Mouse (Mus musculus): ENCODE data around the gene Dpagt1. TPM values are rescaled to one million over a fixed set of nuclear protein-coding genes. Genes with fewer than 3 reads are reported as not detected.
"Not testable (repeated sequence)": the region's sequence is repeated elsewhere in the genome, so short reads cannot be mapped to it uniquely, and the experiment has no call there.

Gene Dpagt1
- 37.0 and 40.4 TPM in 2 replicates for polyA plus RNA-seq (2015; fragmentation: Nextera tagmentation; extraction: Ambion mirVana)

GRCm38 (mm10) chr9:44325768-44326370, at the start of gene Dpagt1:
Gene Dpagt1 (plus strand): TSS chr9:44326019.
- Histone ChIP-seq H3K4me3 (peak within 1 kb of the TSS; percentile 86), H3K27ac (peak within 1 kb of the TSS; percentile 94), H3K4me1 (replicated peaks) (peaks cover 18% of the 10 kb centered on the region), H3K4me2 (peak within 1 kb of the TSS; percentile 88), H3K9me3 (no peaks in the 10 kb centered on the region), H3K9ac (peak within 1 kb of the TSS; percentile 92), H3K36me3 (peaks cover 21% of the 10 kb centered on the region), H3K27me3 (no peaks in the 10 kb centered on the region)
- ATAC-seq (ENCODE audit: low FRiP score): peak; percentile 53; the same call in 1 of the 2 replicates
- 6% methylated on average over 12 of the region's 12 CpGs for WGBS

DNA sequence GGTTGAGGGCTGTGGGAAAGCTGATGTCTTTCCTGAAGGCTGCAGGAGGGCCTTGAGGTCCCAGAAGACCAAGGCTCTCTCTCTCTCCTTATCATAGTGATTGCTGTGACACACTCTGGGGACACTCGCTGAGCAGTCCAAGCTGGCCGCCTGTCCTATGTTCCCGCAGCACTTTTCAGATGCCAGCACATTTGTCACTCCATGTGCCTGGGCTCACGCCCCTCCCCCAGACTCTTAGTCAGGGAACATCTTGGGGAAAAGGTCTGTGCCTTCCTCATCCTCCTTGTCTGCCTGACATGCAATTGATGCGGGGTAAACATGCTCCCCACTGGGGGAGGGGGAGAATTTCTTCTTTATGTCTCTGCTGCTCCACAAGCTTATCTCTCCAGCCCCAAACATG, 42.6 kb upstream of the Dpagt1 start:
- Histone ChIP-seq H3K4me1 (replicated peaks) (peaks cover 20% of the 10 kb centered on the region), H3K9ac (no peak overlapping the region), H3K27me3 (no peaks in the 10 kb centered on the region)

DNA sequence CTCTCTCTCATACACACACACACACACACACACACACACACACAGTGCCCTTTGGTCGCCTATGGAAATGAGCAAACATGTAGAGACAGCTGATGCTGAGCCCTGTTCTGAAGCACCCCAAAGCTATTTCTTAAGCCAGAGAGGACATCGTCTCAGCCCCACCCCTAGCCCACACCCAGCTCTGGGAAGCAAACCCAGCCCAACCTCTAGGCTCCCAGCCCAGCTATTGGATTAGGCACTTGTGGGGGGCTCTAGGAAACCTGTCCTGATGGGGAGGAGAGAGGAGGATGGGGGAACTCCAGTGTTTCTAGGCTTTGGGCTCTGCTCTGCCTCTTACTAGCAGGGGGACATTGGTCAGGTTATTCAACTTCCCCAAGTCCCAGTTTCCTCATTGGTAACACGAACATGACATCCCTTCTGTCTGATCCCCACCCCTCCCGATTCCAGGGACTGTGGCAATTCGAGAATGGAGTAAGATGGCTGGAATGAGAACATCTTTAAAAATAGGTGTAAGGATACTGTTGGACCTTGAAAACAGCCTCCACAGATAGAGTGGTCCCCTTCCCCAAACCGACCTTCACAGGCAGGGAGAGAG, 39.5 kb upstream of the Dpagt1 start:
- Histone ChIP-seq H3K4me1 (replicated peaks) (peaks cover 33% of the 10 kb centered on the region), H3K36me3 (peaks cover 30% of the 10 kb centered on the region), H3K4me3 (peak overlapping the region; percentile 87), H3K27ac (no peak overlapping the region), H3K4me2 (peak overlapping the region; percentile 95), H3K9ac (peak overlapping the region; percentile 96), H3K9me3 (no peaks in the 10 kb centered on the region), H3K27me3 (0 out of 2 replicates have a peak, but pooled peaks cover 3% of the 10 kb centered on the region)
- ATAC-seq (ENCODE audit: low FRiP score): no peak
- 9% methylated on average over 6 of the region's 6 CpGs for WGBS

More for the DNA sequence above, 42.6 kb upstream of the Dpagt1 start:
- 66% methylated on average over 5 of the region's 5 CpGs for WGBS
- no peak overlapping the region for H3K4me2 ChIP-seq
- no peaks in the 10 kb centered on the region for H3K9me3 ChIP-seq
- no peak for ATAC-seq (ENCODE audit: low FRiP score)
- H3K36me3 ChIP-seq: peaks cover 48% of the 10 kb centered on the region
- no peak overlapping the region for H3K27ac ChIP-seq
- no peak overlapping the region for H3K4me3 ChIP-seq

GRCm38 (mm10) chr9:44287003-44287400, 38.8 kb upstream of the Dpagt1 start:
- peaks cover 30% of the 10 kb centered on the region for H3K36me3 ChIP-seq
- peak overlapping the region; percentile 96 for H3K9ac ChIP-seq
- ATAC-seq (ENCODE audit: low FRiP score): peak; percentile 38; the same call in 1 of the 2 replicates
- peak overlapping the region; percentile 95 for H3K4me2 ChIP-seq
- H3K27ac ChIP-seq: peak overlapping the region; percentile 89
- 8% methylated on average over 11 of the region's 11 CpGs for WGBS
- peak overlapping the region; percentile 87 for H3K4me3 ChIP-seq
- no peaks in the 10 kb centered on the region for H3K9me3 ChIP-seq
- H3K27me3 ChIP-seq: 0 out of 2 replicates have a peak, but pooled peaks cover 3% of the 10 kb centered on the region
- peaks cover 33% of the 10 kb centered on the region for H3K4me1 ChIP-seq (replicated peaks)

DNA sequence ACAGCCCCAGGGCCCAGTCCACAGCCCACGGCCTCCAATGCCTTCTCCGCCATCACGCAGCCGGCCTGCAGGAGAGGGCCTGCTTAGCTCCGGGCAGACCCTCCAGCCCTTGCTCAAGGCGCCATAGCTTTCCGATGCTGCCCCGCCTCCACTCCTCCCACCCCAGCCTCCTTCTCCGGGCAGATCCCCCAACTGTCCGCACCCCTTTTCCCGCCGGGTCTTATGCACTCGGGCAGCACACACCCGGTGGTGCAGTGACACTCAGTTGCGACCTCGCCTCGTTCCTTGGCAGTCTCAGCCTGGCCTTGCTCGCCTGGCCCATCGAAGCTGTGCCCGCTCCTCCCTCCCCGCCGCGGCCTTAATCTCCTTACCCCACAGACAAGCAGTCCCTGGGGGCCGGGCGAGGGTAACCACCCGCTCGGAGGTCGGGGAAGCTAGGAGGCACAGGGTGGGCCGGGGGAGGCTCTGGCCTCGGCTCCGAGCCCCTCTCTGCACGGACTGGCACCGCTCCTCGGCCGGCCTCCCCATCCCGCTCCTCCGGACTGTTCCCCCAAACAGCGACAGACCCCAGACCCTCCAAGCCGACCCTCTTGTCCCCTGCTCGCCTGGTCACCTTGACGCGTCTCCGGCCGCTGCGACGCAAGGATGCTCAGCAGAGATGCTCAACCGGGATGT, 38.3 kb upstream of the Dpagt1 start:
- Histone ChIP-seq H3K4me1 (replicated peaks) (peaks cover 33% of the 10 kb centered on the region), H3K36me3 (peaks cover 36% of the 10 kb centered on the region), H3K27ac (peak overlapping the region; percentile 89), H3K4me2 (peak overlapping the region; percentile 95), H3K9ac (peak overlapping the region; percentile 96), H3K9me3 (no peaks in the 10 kb centered on the region), H3K4me3 (peak overlapping the region; percentile 87), H3K27me3 (0 out of 2 replicates have a peak, but pooled peaks cover 3% of the 10 kb centered on the region)
- under 1% methylated on average over 47 of the region's 47 CpGs for WGBS
- ATAC-seq (ENCODE audit: low FRiP score): peak; percentile 53

DNA sequence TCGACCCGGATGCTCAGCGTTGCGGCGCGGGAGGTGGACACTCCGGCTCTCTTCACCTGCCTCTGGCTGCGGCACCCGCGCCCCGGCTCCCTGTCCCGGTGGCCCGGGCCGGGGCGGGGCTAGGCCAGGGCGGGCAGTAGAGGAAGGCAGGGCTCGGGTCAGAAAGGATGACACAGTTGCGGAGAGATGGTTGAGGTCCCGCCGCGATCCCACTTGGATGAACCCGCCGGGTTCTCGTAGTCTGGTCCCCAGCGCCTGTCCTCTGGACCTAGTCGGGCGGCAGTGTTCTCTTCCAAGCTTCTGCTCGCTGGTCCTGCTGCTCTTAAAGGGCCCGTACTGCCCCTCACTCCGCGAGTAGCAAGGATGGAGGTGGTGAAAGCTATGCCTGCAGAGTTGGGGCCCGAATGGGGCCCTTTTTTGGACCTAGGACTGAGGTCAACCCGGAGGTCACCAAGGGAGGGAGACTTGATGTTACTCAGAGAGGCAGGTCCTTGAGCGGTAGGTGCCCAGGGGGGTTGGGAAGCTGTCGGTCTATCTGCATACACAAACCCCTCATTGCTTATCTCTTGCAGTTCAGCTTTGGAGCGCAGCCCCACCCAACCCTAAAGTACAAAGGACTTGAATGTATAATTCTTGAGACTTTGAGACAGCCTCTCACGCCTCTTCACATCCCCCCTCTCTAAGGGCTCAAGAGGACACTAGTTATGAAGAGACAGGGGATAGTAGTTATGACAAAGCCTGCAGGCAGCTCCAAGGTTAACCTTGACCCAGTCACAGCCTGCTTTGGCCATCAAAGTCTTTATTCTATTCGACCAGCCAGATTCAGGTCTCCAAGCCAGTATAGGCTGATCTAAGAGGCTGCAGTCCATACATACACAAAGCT, 37.5 kb upstream of the Dpagt1 start, which contains the start of gene Abcg4:
Gene Abcg4 (minus strand): TSS at position 540 of the 883 bp plus-strand sequence.
- Histone ChIP-seq H3K9ac (peak within 1 kb of the TSS; percentile 96), H3K4me1 (replicated peaks) (peaks cover 33% of the 10 kb centered on the region), H3K9me3 (no peaks in the 10 kb centered on the region), H3K4me3 (peak within 1 kb of the TSS; percentile 87), H3K27ac (peak within 1 kb of the TSS; percentile 89), H3K4me2 (peak within 1 kb of the TSS; percentile 95), H3K36me3 (peaks cover 43% of the 10 kb centered on the region), H3K27me3 (0 out of 2 replicates have a peak, but pooled peaks cover 3% of the 10 kb centered on the region)
- ATAC-seq (ENCODE audit: low FRiP score): peak; percentile 70
- WGBS: 2% methylated on average over 38 of the region's 38 CpGs

DNA sequence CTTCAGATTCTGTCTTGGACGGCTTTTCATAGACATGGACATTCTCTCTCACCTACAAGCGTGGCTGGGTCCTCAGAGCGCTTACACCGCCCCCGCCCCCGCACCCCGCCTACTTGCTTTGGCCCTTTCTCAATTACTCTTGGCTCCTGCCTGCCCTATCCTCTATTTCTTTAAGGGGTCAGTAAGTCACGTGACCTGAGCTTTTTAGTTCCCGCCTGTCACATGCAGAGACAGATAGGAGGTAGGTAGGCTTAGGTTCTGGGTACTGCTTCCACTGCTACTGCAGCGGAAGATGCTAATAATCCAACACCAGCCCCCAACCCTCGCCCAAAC, 36.9 kb upstream of the Dpagt1 start:
- 0 out of 2 replicates have a peak, but pooled peaks cover 3% of the 10 kb centered on the region for H3K27me3 ChIP-seq
- peak; percentile 12; the same call in 1 of the 2 replicates for ATAC-seq (ENCODE audit: low FRiP score)
- peaks cover 33% of the 10 kb centered on the region for H3K4me1 ChIP-seq (replicated peaks)
- H3K9ac ChIP-seq: peak overlapping the region; percentile 96
- WGBS: 6% methylated on average over 11 of the region's 11 CpGs
- H3K9me3 ChIP-seq: no peaks in the 10 kb centered on the region
- H3K4me2 ChIP-seq: peak overlapping the region; percentile 95
- peak overlapping the region; percentile 87 for H3K4me3 ChIP-seq
- peak overlapping the region; percentile 89 for H3K27ac ChIP-seq
- H3K36me3 ChIP-seq: peaks cover 45% of the 10 kb centered on the region

- ATAC-seq (ENCODE audit: low FRiP score): no peak
- peaks cover 13% of the 10 kb centered on the region for H3K4me1 ChIP-seq (replicated peaks)
- no peaks in the 10 kb centered on the region for H3K9me3 ChIP-seq
- H3K9ac ChIP-seq: no peak overlapping the region
- H3K27ac ChIP-seq: no peak overlapping the region
- peaks cover 71% of the 10 kb centered on the region for H3K36me3 ChIP-seq
- H3K4me3 ChIP-seq: no peak overlapping the region
- no peak overlapping the region for H3K4me2 ChIP-seq
- WGBS: 72% methylated on average over 3 of the region's 3 CpGs
- 0 out of 2 replicates have a peak, but pooled peaks cover 3% of the 10 kb centered on the region for H3K27me3 ChIP-seq
These were observed 33.3 kb upstream of the Dpagt1 start for GRCm38 (mm10) chr9:44292490-44292889.

GRCm38 (mm10) chr9:44300001-44300400, 25.8 kb upstream of the Dpagt1 start:
- Histone ChIP-seq H3K4me1 (replicated peaks) (peaks cover 20% of the 10 kb centered on the region), H3K36me3 (peaks cover 72% of the 10 kb centered on the region)
- not testable (repeated sequence) for H3K9ac ChIP-seq; H3K4me3 ChIP-seq; H3K4me2 ChIP-seq; H3K27me3 ChIP-seq; H3K27ac ChIP-seq; H3K9me3 ChIP-seq; ATAC-seq (ENCODE audit: low FRiP score)
- over 99% methylated on average over 3 of the region's 3 CpGs for WGBS

- peak within 1 kb of the TSS; percentile 98 for H3K9ac ChIP-seq
- peak; percentile 99 for ATAC-seq (ENCODE audit: low FRiP score)
- H3K9me3 ChIP-seq: no peaks in the 10 kb centered on the region
- peak within 1 kb of the TSS; percentile 81 for H3K4me2 ChIP-seq
- peak within 1 kb of the TSS; percentile 88 for H3K27ac ChIP-seq
- H3K36me3 ChIP-seq: peaks cover 20% of the 10 kb centered on the region
- no peaks in the 10 kb centered on the region for H3K27me3 ChIP-seq
- peaks cover 21% of the 10 kb centered on the region for H3K4me1 ChIP-seq (replicated peaks)
- H3K4me3 ChIP-seq: peak within 1 kb of the TSS; percentile 98
- under 1% methylated on average over 54 of the region's 54 CpGs for WGBS
These were observed 20.2 kb upstream of the Dpagt1 start, which contains the start of gene Hinfp for GRCm38 (mm10) chr9:44305466-44306079. Gene Hinfp (minus strand): TSS chr9:44305671.

DNA sequence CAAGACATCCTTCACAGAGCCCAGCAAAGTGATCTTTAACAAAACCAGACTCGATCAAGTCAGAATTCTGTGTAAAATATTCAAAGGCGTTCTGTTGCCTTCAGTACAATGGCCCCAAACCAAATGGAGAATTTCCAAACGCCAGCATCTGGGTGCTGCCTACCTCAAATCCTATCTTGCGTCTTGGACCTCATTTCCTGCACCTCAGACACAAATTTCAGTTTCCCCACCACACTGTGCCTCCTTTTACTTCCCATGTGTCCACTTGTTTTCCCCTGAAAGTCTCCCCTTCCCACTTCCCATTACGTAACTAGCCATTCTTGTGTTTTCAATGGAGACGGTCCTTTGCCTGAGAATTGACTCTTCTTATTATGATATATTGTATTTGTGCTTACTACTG, 19.3 kb upstream of the Dpagt1 start:
- H3K9ac ChIP-seq: no peak overlapping the region
- no peaks in the 10 kb centered on the region for H3K27me3 ChIP-seq
- no peak overlapping the region for H3K4me3 ChIP-seq
- H3K9me3 ChIP-seq: no peaks in the 10 kb centered on the region
- H3K36me3 ChIP-seq: peaks cover 20% of the 10 kb centered on the region
- H3K4me1 ChIP-seq (replicated peaks): peaks cover 28% of the 10 kb centered on the region
- no peak overlapping the region for H3K4me2 ChIP-seq
- H3K27ac ChIP-seq: no peak overlapping the region
- no peak for ATAC-seq (ENCODE audit: low FRiP score)
- 90% methylated on average over 6 of the region's 6 CpGs for WGBS
